Mouse (Mus musculus) forebrain, postnatal 0 days (tissue): ENCODE data around the gene Auts2. TPM values are rescaled to one million over a fixed set of nuclear protein-coding genes. Genes with fewer than 3 reads are reported as not detected.

ENCODE experiments used
- ATAC-seq: fragments of 200-750 bp; cut with Nextera tagmentation; 2 replicates; pipeline ENCODE4 v1.8.0; 2017; ENCODE audit warnings: mild to moderate bottlenecking, moderate library complexity
- DNase-seq: peaks from one replicate; pipeline ENCODE4 v3.0.0-alpha.2; 2015
- H3K27ac ChIP-seq: fragments of 300-500 bp; sonication (generic); 2 replicates; pipeline ENCODE4 v1.5.1; 2014; ENCODE audit warnings: low read depth, mild to moderate bottlenecking, antibody characterized with exemption, low read length, moderate library complexity, mixed read lengths
- H3K27me3 ChIP-seq: fragments of 300-500 bp; sonication (generic); 2 replicates; pipeline ENCODE4 v1.6.1; 2014; ENCODE audit warnings: mild to moderate bottlenecking, low read length, mixed read lengths; ENCODE audit not compliant: insufficient read depth
- H3K36me3 ChIP-seq: fragments of 300-500 bp; sonication (generic); 2 replicates; pipeline ENCODE4 v1.6.1; 2014; ENCODE audit warnings: mild to moderate bottlenecking, moderate library complexity; ENCODE audit not compliant: insufficient read depth
- H3K4me1 ChIP-seq: fragments of 300-500 bp; sonication (generic); 2 replicates; pipeline ENCODE4 v1.6.1; 2014; ENCODE audit warnings: antibody characterized with exemption; ENCODE audit not compliant: insufficient read depth
- H3K4me2 ChIP-seq: fragments of 300-500 bp; sonication (generic); 2 replicates; pipeline ENCODE4 v1.6.1; 2014; ENCODE audit warnings: low read depth, mild to moderate bottlenecking, moderate library complexity
- H3K4me3 ChIP-seq: fragments of 300-500 bp; sonication (generic); 2 replicates; pipeline ENCODE4 v1.5.1; 2014; ENCODE audit warnings: low read depth, low read length, mixed read lengths
- H3K9ac ChIP-seq: fragments of 300-500 bp; sonication (generic); 2 replicates; pipeline ENCODE4 v1.6.1; 2014; ENCODE audit warnings: mild to moderate bottlenecking
- H3K9me3 ChIP-seq: fragments of 300-500 bp; sonication (generic); 2 replicates; pipeline ENCODE4 v1.6.1; 2016; ENCODE audit warnings: low read length
- CTCF ChIP-seq: sonication (generic); IDR thresholded peaks from 2 replicates; pipeline ENCODE4 v1.5.1; 2016; ENCODE audit warnings: antibody characterized with exemption, control low read depth, low read depth
- WGBS: fragments of 180-500 bp; shearing (Covaris S2); extraction: QIAGEN DNeasy Blood & Tissue Kit; methylation state at CpG from one replicate; pipeline ENCODE4 v1.1.7; 2014; 5-methylcytosine and 5-hydroxymethylcytosine counted together
- polyA plus RNA-seq: library from polyadenylated mRNA; unstranded; fragments of >200 nt; fragmentation: Nextera tagmentation; extraction: Ambion mirVana; gene quantifications from 2 replicates; pipeline ENCODE4 v1.2.1, GENCODE M21; 2015
- total RNA-seq: library from RNA; depleted of rRNA; stranded (reverse); fragments of >200 nt; gene quantifications from 2 replicates; pipeline ENCODE4 v1.2.3, GENCODE M21; 2014

Gene Auts2
- total and polyA plus RNA-seq, 2 experiments from 2014 or later = 40.9 to 66.2 TPM

DNA sequence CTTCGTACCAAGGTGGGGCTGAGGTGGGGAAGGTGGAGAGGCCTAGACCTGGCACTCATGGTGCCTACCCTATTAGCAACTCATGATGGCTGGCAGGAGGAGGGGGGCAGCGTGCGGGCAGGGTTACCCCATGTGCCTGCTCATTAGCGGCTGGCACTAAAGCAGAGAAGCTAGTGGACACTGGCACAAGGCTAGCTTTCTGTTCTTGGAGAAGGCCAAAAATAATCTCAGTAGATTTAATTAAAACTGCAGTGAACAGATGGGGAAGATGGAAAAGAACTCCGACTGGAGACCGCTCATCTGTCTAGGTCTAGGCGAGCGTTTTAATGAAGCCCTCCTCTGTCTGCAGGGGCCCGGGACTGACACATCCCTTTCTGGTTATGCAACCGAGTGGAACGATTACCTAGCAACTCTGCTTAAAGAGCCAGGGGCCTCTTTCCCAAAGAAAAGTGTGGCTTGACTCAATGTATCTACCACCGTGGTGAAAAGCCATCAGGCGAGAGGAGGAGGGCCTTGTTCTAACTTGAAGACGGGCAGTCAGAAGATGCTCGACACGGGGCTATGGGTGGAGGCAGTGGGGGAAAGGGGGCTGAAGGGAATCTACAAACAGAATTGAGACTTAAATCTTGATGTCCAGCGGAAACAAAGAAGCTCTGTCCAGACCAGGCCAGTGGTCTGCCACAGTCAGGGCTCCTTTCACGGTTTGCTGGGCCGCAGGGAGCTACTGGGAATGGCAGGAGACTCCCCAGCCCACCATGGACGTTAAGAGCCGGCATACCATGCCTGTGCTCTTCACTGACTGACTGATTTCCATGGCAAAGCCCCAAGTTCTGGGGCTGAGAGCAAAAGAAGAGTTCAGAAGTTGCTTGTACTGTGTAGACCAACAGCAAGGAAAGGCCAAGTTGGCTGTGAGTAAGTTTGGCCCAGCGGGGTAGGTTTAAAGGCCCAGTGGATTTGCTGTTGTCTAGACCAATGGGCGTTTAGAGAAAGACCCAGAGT lies 899.7 kb downstream of the Auts2 start:
- Histone ChIP-seq H3K27me3 (no peaks in the 10 kb centered on the region), H3K4me1 (peaks cover 9% of the 10 kb centered on the region; the same call in 1 of the 2 replicates), H3K27ac (0 out of 2 replicates have a peak overlapping the region, but pooled peaks have one; percentile 9), H3K36me3 (no peaks in the 10 kb centered on the region), H3K4me3 (no peak overlapping the region), H3K9me3 (no peaks in the 10 kb centered on the region), H3K9ac (no peak overlapping the region), H3K4me2 (no peak overlapping the region)
- no peak for TF ChIP-seq CTCF
- ATAC-seq (peak; percentile 81), DNase-seq (peak; percentile 50)
- WGBS = 20% methylated on average over 23 of the region's 23 CpGs

- Histone ChIP-seq H3K9me3 (no peaks in the 10 kb centered on the region), H3K9ac (no peak overlapping the region), H3K27ac (no peak overlapping the region), H3K27me3 (no peaks in the 10 kb centered on the region), H3K36me3 (no peaks in the 10 kb centered on the region), H3K4me3 (no peak overlapping the region), H3K4me2 (no peak overlapping the region), H3K4me1 (peaks cover 9% of the 10 kb centered on the region; the same call in 1 of the 2 replicates)
- WGBS = 33% methylated on average over 2 of the region's 2 CpGs
- no peak for TF ChIP-seq CTCF
- DNase-seq (no peak), ATAC-seq (peak; percentile 25; the same call in 1 of the 2 replicates)
These were observed 900.4 kb downstream of the Auts2 start for GRCm38 (mm10) chr5:131642752-131643151.

- Histone ChIP-seq H3K9me3 (no peaks in the 10 kb centered on the region), H3K4me2 (no peak overlapping the region), H3K4me3 (no peak overlapping the region), H3K27ac (no peak overlapping the region), H3K9ac (no peak overlapping the region), H3K27me3 (no peaks in the 10 kb centered on the region), H3K4me1 (no peaks in the 10 kb centered on the region), H3K36me3 (no peaks in the 10 kb centered on the region)
- ATAC-seq (no peak), DNase-seq (no peak)
- 93% methylated on average over 5 of the region's 5 CpGs for WGBS
- TF ChIP-seq CTCF = no peak
These were observed 906.7 kb downstream of the Auts2 start for GRCm38 (mm10) chr5:131636431-131636830.

DNA sequence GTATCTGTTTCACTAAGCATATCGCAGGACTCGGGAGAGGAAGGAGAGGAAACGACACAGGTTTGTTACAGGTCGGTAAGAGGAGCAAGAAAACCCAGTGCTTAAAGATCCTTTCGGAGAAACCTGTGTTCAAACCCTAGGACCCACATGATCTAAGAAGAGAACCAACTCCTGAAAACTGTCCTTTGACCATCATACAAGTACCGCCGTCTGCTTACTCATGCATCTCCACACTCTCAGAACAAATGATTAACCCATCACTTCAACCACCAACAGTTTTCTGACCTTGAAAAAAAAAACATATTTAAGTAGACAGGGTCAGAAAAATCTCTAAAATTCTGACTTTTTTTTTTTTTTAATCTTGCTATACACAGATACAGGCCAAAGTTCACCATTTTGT lies 908.4 kb downstream of the Auts2 start:
- no peak overlapping the region for H3K27ac ChIP-seq
- no peak for TF ChIP-seq CTCF
- DNase-seq (no peak), ATAC-seq (no peak)
- H3K9ac ChIP-seq = no peak overlapping the region
- H3K36me3 ChIP-seq = no peaks in the 10 kb centered on the region
- WGBS = 98% methylated on average over 7 of the region's 7 CpGs
- no peak overlapping the region for H3K4me2 ChIP-seq
- no peaks in the 10 kb centered on the region for H3K4me1 ChIP-seq
- H3K4me3 ChIP-seq = no peak overlapping the region
- no peaks in the 10 kb centered on the region for H3K9me3 ChIP-seq
- H3K27me3 ChIP-seq = no peaks in the 10 kb centered on the region

GRCm38 (mm10) chr5:131631998-131632379 lies 911.2 kb downstream of the Auts2 start:
- Histone ChIP-seq H3K27me3 (no peaks in the 10 kb centered on the region), H3K27ac (no peak overlapping the region), H3K36me3 (no peaks in the 10 kb centered on the region), H3K9ac (no peak overlapping the region), H3K4me2 (no peak overlapping the region), H3K9me3 (no peaks in the 10 kb centered on the region), H3K4me1 (no peaks in the 10 kb centered on the region), H3K4me3 (no peak overlapping the region)
- no peak for ATAC-seq
- TF ChIP-seq CTCF = no peak
- WGBS = 43% methylated on average over 4 of the region's 4 CpGs
- DNase-seq = no peak

DNA sequence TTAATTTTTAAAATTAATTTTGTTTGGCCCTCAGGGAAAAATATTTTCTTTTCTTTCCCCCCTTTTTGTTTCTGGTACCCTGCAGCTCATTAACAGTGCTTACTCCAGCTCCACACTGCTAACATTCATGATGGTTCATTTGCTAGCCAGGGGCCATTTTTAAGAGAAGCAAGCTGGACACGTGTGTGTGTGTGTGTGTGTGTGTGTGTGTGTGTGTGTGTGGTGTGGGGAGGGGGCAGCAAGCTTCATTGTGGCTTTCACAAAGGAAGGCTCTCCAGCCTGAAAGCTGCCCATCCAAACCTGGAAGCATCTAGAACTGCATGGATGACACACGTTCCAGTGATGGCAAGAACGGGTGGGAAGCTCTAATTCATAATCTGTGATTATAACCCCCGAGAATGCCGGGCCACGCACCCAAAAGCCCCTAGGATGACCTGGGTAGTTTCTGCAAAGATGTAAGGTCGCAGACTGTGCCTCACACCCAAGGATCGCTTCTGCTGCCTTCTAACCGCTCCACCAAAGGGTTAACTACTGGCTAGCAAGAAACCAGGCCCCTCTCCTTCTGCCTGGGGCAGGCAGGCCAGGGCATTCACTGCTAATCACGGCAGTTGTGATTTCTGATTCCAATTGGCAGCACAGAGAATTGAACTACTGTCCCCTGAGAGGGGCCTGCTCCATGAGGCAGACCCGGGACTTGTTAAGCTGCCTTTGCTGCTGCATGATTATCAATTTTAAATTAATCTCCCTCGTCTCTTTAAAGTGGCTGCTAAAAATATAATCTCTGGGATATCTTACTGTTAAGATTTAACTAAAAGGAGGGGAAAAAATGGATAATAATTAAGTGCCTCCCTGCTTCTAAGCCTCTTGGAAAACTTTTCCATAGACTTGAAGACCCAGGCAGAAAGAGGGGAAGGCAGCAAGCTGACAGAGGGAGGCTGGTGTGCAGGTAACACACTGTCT lies 911.8 kb downstream of the Auts2 start:
- H3K4me1 ChIP-seq = no peaks in the 10 kb centered on the region
- H3K27ac ChIP-seq = no peak overlapping the region
- H3K9ac ChIP-seq = no peak overlapping the region
- WGBS = 25% methylated on average over 12 of the region's 12 CpGs
- H3K36me3 ChIP-seq = no peaks in the 10 kb centered on the region
- DNase-seq (no peak), ATAC-seq (no peak)
- TF ChIP-seq CTCF = no peak
- no peaks in the 10 kb centered on the region for H3K27me3 ChIP-seq
- H3K4me2 ChIP-seq = no peak overlapping the region
- H3K9me3 ChIP-seq = no peaks in the 10 kb centered on the region
- H3K4me3 ChIP-seq = no peak overlapping the region
